Mouse (Mus musculus): Measurements from ENCODE around the gene Zranb1. TPM values are rescaled to one million over a fixed set of nuclear protein-coding genes. Genes with fewer than 3 reads are reported as not detected.

Zranb1 gene
- total RNA-seq, 4 experiments from 2014 or later, result 43.8 to 55.4 (median 47.9) TPM

DNA sequence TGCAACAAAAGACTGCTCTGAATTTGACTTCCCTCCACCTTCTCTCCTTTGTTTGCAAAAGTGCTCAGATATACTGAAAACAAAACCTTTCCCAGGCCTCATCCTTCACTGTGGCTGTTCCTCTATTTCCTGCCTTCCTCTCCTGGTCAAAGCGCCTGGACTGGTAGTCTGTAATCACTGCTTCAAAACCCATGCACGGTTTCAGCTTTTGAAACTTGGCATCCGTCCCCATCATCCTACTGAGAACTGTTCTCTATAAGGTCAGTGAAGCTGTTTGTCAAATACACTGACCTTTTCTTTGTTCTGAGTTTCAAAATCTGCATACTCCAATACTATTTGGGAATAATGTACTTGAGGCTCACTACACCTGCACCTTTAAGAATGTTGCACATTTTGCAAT, 3.7 kb upstream of the Zranb1 start:
- no peak for DNase-seq (ENCODE audit: low spot score in 2 of 2)

GRCm38 (mm10) chr7:132930055-132930454, 887 bp upstream of the Zranb1 start:
- DNase-seq (ENCODE audit: low spot score in 2 of 2), result no peak

DNA sequence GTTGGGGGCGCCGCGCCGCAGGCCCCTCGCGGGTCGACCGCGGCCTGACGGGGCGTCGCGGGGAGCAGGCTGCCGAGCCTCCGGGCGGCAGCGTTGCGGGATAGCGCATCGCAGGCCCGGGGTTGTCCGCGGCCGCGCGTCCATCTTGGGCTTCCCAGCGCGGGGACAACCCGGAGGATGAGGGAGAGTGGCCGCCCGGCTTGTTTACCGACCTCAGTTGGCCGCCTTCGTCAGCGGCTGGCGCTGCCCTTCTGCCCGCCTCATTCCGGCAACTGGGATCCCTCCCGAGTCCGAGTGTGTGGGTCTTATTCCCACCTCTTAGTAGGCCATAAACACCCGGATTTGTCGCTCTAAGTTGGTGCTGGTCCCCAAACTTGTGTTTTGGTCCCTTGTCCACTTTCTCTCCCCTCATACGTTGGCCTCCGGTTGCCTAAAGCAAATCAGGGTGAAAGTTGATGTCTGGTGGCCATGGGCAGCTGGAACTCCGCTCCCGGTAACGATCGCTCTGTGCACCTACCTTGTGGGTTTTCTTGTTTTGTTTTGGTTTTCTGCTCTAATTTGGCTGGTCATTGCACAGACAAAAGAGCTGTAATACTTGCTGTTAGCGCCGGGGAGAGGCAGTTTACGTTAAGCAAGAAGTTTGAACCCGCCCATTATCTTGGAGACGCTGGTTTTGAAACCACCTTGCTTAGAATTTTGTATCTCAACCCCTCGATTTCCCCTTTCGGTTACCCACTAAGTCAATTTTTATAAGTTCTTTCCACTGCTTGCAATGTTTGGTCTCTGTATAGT, 814 bp downstream of the Zranb1 start:
- DNase-seq (ENCODE audit: low spot score in 2 of 2), result peak in 1 of 2 experiments; percentile 27

DNA sequence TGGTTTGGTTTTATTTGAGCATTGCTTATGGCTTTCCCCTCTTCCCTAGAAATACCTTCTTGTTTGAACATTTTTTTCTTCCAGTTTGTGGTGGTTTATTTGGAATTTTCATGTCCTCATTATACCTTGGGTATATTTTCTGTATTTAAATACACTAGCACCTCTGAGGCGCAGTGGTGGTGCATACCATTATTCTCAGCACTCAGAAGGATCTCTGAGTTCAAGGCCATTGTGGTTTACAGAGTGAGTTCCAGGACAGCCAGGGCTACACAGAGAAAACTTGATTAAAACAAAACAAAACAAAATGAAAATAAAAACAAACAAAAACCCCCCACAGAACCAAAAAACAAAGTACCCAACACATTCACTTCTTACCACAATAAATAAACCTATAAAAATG, 2.4 kb downstream of the Zranb1 start:
- no peak for DNase-seq (ENCODE audit: low spot score in 2 of 2)

DNA sequence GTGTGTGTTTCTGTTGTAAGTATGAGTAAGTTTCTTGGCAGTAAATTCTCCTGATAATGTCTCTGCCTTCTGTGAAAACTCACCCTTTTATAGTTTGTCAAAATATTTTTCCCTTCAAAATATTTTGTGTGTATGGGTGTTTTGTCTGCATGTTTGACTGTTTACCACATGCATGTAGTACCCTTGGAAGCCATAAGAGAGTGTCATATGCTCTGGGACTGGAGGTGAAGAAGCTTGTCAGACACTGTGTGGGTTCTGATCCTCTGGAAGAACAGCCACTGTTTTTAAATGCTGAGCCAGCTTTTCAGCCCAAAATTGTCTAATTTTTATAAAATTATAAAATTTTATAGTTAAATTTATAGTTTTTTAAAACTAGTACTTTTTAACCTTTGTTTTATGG, 3.8 kb downstream of the Zranb1 start:
- no peak for DNase-seq (ENCODE audit: low spot score in 2 of 2)

- DNase-seq (ENCODE audit: low spot score in 2 of 2), result no peak
Observed at GRCm38 (mm10) chr7:132939118-132939517, 8.2 kb downstream of the Zranb1 start.

GRCm38 (mm10) chr7:132940569-132940968, 9.6 kb downstream of the Zranb1 start:
- DNase-seq (ENCODE audit: low spot score in 2 of 2), result no peak

DNA sequence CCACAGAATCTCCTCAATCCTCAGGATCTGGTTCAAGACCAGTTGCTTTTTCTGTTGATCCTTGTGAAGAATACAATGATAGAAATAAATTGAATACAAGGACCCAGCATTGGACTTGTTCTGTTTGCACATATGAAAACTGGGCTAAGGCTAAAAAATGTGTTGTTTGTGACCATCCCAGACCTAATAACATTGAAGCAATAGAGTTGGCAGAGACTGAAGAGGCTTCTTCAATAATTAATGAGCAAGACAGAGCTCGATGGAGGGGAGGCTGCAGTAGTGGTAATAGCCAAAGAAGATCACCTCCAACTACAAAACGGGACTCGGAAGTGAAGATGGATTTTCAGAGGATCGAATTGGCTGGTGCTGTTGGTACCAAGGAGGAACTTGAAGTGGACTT, 19.0 kb downstream of the Zranb1 start:
- no peak for DNase-seq (ENCODE audit: low spot score in 2 of 2)

DNA sequence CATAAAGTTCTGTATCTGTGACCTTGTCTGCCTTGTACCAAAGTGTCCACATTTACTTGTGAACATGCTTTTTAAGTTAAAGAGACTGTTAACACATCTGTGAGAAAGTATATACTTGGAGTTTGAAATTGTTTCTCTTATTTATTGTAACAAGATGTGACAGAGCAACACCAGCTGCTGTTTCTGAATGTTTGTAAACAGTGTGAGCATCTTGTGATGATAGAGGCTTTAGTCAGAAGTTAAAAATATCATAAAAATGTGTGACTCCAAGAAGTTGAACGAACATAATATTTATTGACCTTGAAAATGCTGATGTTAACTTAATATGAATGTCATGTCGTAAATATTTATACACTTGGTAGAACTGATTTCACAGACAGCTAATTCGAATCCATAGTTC, 19.7 kb downstream of the Zranb1 start:
- DNase-seq (ENCODE audit: low spot score in 2 of 2), result no peak

DNA sequence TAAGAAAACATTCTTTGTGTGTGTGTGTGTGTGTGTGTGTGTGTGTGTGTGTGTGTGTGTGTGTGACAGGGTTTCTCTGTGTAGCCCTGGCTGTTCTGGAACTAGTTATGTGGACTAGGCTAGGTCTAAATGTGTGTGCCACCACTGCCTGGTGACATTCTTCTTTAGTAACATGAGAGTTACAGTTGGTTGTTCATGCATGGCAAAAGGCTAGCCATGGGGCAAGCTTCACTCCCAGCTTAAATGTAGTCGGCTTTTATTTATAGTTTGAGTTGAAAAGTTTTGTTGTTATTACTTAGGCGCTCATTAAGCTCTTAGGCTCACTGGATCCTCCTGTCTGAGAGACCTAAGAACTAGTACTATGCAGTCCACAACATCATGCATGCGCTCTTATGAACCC, 33.5 kb downstream of the Zranb1 start:
- DNase-seq (ENCODE audit: low spot score in 2 of 2), result no peak

- DNase-seq (ENCODE audit: low spot score in 2 of 2), result no peak
Observed at GRCm38 (mm10) chr7:132965707-132966106, 34.8 kb downstream of the Zranb1 start.

DNA sequence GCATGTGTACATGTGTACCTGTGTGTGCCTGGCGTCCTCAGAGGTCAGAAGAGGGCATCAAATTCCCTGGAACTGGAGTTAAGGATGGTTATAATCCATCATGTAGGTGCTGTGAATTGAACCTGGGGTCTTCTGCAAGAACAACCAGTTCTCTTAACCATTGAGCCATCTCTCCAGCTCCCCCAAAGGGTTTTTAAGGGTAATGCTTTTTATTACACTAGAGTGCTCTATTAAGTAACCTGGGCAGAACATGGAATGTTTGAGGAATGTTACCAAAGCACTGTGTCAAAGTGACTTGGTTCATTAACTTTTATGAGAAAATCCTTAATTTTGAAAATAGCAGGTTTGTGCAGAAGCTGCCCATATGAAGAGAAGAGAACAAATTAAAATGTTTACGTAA, 41.1 kb downstream of the Zranb1 start:
- DNase-seq (ENCODE audit: low spot score in 2 of 2), result no peak

GRCm38 (mm10) chr7:132976079-132976478, 45.1 kb downstream of the Zranb1 start:
- DNase-seq (ENCODE audit: low spot score in 2 of 2), result no peak

GRCm38 (mm10) chr7:132977981-132978380, 47.0 kb downstream of the Zranb1 start:
- no peak for DNase-seq (ENCODE audit: low spot score in 2 of 2)

GRCm38 (mm10) chr7:132982639-132983038, 51.7 kb downstream of the Zranb1 start:
- no peak for DNase-seq (ENCODE audit: low spot score in 2 of 2)

GRCm38 (mm10) chr7:132989839-132990238, 58.9 kb downstream of the Zranb1 start:
- no peak for DNase-seq (ENCODE audit: low spot score in 2 of 2)

GRCm38 (mm10) chr7:132991240-132991900, 60.4 kb downstream of the Zranb1 start:
- no peak for DNase-seq (ENCODE audit: low spot score in 2 of 2)

GRCm38 (mm10) chr7:132992967-132993615, 62.1 kb downstream of the Zranb1 start:
- no peak for DNase-seq (ENCODE audit: low spot score in 2 of 2)

DNA sequence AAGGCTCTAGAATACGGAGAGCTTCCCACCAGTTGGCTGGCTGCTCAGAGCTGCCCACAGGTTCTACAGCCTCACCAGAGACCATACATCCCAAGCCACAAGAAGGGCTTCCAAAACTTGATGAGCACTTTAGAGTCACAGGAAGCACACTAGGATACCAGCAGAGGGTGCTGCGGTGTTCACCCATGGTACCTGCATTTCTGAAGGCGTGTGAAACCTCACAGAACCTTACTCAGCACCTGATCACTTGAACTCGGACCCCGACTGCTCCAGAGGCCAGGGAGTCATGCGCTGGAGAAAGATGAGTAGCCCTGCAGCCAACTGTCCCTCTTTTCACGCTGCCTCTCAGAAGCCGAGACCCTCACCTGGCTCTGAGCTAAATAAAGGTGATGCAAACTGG, 63.2 kb downstream of the Zranb1 start:
- no peak for DNase-seq (ENCODE audit: low spot score in 2 of 2)

- no peak for DNase-seq (ENCODE audit: low spot score in 2 of 2)
Observed at GRCm38 (mm10) chr7:132994628-132995191, 63.8 kb downstream of the Zranb1 start.

GRCm38 (mm10) chr7:132996391-132996790, 65.4 kb downstream of the Zranb1 start:
- no peak for DNase-seq (ENCODE audit: low spot score in 2 of 2)

- DNase-seq (ENCODE audit: low spot score in 2 of 2), result no peak
Observed at GRCm38 (mm10) chr7:132998639-132999038, 67.7 kb downstream of the Zranb1 start.
